Mouse (Mus musculus) embryo, embryonic 10 days (tissue): ENCODE measurements around the gene Pdgfd.
"Not testable (repeated sequence)": the region's sequence is repeated elsewhere in the genome, so short reads cannot be mapped to it uniquely, and the experiment has no call there.

Experiments
- DNase-seq: peaks from one replicate; pipeline ENCODE4 v3.0.0-alpha.2; 2015; ENCODE audit warnings: low spot score

The Pdgfd gene

GRCm38 (mm10) chr9:6168391-6169037 lies at the start of gene Pdgfd:
TSS of gene Pdgfd (plus strand) at chr9:6168584.
- DNase-seq: peak; percentile 89

DNA sequence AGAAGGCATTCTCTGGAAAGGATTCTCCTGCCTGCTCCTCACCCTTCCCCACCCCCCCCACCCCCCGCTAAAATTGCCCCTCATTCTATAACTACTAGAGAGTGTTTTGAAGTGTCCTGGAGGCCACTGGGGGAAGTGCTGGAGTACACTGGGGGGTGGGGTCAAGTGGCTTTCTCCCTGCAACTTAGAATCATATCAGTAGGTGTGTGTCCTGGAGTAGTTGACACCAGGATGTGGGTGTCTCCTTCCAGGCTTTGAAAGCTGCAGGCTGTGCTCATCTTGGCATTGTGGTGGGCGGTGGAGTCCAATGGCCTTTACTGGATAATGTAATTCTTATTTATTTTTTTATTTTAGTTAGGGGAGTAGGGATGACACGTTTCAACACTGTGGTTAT lies 651 bp downstream of the Pdgfd start:
- peak; percentile 5 for DNase-seq

GRCm38 (mm10) chr9:6170962-6171361 lies 2.6 kb downstream of the Pdgfd start:
- DNase-seq: peak; percentile 7

GRCm38 (mm10) chr9:6173276-6173675 lies 4.9 kb downstream of the Pdgfd start:
- DNase-seq: no peak

- DNase-seq: no peak
These were observed 7.3 kb downstream of the Pdgfd start for GRCm38 (mm10) chr9:6175731-6176130.

DNA sequence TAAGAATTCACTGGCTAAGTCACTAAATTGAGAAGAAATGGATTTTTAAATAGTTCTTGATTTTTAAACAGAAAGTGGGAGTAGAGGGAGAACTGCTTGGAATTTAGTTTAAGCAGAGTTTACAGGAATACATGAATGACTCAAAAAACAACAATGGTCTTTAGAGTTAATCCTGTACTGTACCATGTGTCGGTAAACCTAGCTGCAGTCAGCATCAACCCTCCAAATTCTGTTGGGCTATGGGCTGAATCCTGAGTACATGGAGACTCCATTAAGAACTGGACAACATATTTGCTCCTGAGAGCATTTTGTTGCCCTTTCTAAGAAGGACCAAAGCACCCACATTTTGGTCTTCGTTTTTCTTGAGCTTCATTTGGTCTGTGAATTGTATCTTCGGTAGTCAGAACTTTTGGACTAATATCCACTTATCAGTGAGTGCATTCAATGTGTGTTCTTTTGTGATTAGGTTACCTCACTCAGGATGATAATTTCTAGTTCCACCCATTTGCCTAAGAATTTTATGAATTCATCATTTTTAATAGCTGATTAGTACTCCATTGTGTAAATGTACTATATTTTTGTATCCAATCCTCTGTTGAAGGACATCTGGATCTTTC lies 14.0 kb downstream of the Pdgfd start:
- no peak for DNase-seq

- peak; percentile 6 for DNase-seq
These were observed 19.6 kb downstream of the Pdgfd start for GRCm38 (mm10) chr9:6187955-6188354.

DNA sequence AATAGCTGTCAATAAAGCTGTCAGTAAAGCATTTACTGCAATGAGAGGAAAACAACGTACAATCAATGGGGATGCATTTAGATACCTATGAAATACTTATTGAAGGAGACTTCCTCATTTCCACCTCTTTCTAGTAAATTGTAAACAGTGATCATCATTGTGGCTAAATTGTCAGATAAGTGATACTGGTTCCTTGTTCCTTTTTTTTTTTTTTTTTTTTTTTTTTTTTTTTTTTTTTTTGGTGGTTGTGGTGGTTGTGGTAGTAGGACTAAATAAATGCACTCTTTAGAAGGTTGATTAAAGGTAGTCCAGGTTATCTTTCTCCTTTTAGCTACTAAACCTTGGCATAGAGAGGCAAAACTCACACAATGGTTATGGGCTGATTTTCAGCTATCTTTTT lies 25.0 kb downstream of the Pdgfd start:
- DNase-seq: no peak

GRCm38 (mm10) chr9:6212862-6213261 lies 44.5 kb downstream of the Pdgfd start:
- DNase-seq: no peak

DNA sequence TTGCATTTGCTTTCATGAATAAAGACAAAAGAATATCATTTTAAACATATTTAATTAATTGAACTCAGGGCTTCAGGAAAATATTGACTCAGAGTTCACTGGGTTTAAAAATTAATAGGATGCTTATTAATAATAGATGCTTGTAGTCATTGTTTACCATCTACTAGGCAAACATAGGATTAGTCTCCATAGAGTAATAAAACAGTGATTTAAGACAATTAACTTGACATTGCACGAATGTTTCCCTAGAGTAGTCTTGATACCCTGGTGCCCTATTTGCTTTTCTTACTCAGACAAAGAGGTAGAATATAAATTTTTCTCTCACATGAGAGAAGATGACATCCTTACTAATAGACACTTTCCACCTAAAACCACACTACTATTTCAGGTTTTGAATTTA lies 49.1 kb downstream of the Pdgfd start:
- no peak for DNase-seq

GRCm38 (mm10) chr9:6235982-6236381 lies 67.6 kb downstream of the Pdgfd start:
- not testable (repeated sequence) for DNase-seq

DNA sequence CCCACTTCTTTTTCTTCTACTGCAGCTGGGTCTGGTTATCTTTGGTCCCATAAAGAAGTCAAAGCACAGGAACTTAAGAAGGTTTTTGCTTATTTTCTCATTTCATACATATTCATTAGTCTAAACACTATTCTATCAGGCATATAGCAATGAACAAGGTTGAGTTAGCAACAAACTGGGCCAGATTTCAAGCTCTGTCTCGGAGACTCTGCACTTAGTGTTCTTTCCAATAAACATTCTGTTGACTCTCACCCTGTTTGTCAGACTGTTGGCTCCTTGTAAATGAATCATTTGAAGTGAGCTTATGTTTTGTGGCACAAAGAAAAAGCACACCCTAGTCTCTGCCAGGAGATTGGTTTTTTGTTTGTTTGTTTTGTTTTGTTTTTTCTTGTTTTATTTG lies 81.9 kb downstream of the Pdgfd start:
- no peak for DNase-seq

DNA sequence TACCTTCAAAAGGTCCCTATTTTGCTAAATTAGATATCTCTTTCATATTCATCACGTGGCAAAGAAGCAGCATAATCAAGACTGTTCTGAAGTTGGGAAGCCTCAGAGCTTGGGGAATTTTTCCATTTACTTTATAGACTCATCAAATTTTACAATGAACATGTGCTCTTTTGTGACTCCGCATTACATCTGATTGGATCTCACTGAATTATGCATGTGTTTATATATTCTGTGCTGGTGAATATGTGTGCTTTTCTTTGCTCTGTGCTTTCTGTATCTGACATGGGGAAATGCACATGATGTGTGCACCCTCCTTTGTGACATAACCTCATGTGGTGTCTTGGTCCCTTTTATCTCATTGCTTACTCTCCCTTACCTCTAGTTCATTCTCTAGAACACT lies 83.6 kb downstream of the Pdgfd start:
- DNase-seq: no peak

GRCm38 (mm10) chr9:6257072-6257471 lies 88.7 kb downstream of the Pdgfd start:
- no peak for DNase-seq

DNA sequence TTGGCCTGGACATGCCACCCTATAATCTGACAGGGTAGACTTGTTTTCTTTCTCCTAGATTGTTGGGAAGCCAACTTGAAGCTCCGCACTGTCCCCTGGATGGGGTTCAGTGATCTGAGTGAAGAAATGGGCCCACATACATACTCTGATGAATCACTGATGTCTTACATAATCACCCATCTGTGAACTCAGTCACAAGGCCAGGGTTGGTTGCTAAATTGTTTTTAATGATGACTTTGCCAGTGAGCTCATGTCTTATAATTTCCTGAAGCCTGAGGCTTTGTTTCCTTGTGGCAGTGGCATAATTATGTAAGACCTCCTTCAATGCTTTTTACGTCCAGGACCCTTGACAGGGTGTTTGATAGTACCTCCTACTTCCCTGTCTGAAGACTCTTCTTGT lies 96.4 kb downstream of the Pdgfd start:
- no peak for DNase-seq

DNA sequence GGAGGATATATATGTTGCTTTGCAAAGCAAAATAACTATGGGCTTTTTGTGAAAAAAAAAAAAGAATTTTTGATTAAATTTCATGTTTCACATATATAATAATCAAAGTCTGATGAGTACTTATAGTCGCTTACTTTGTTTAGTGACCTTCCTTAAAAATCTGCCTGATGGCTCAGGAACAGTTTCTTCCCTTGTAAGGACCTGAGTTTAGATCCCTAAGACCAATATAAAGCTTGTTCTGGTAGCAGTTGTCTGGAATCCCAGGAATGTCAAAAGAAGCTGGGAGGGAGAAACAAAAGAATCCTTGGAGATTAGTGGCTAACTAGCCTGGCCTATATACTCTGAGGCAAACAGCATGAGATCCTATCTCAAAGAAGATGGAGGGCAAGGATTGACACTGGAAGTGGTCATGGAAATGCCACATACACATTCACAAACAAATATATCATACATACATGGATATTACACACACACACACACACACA lies 101.5 kb downstream of the Pdgfd start, which contains the start of gene Ddi1:
Gene Ddi1 (minus strand): TSS at position 51 of the 485 bp plus-strand sequence.
- DNase-seq: peak; percentile 10

DNA sequence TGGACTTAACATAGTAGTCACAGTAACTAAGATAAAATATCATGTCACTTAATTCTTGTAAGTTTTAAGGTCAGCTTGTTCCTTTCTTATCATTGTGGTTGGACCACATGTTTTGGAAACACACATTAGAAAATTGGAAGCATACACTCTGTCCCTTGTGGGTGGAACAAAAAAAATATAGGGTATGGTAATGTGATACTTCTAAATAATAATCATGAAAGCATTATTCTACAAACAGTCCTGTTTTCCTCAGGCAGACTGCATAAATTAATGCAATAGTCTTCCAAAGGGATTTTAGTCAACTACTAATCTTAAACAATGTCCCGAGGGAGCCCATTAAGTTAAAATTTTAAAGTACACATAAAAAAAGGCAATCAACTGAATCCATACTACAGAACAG lies 108.0 kb downstream of the Pdgfd start:
- no peak for DNase-seq

- DNase-seq: no peak
These were observed 109.1 kb downstream of the Pdgfd start for GRCm38 (mm10) chr9:6277526-6277925.

DNA sequence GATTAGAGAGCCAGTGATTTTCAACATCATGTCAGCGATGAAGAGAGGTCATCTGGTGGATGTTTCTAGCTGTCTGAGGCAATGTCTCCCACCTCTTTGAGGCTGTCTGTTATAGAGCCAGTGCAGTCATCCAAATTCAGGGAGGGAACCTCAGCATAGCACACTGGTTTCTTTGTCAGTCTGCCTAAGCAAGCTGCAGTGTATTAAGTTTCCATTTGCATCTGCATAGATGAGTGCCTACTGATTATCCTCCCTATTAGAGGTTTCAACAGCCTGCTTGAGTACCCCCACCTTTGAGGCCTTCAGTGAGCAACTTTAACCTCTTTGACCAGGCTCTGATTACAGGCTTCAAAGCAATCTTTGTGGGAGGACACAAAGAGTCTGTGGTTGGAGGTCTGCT lies 118.4 kb downstream of the Pdgfd start:
- DNase-seq: no peak

DNA sequence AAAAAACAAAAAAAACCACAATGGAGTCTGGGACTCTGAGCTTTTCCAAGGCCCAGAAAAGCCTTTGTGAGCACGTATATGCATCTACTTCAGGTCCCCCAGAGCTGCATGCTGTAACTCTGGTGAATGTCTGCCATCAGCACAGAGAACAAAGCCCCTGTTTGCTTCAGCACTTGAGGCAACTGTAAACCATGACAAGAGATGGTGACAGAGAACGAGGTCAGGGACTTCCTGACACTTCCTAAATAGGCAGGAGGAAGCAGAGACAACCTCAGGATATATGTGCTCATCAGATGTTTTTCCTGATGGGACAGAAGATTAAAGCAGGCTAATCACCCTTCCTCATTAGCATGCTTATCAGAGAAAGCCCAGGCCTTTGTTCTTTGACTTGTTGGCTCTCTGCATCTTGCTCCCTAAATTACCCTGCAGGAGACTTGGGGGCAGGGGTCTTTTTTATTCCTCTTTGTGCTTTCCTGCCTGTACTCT lies 120.9 kb downstream of the Pdgfd start:
- DNase-seq: peak; percentile 27

- DNase-seq: no peak
These were observed 130.2 kb downstream of the Pdgfd start for GRCm38 (mm10) chr9:6298547-6298946.

DNA sequence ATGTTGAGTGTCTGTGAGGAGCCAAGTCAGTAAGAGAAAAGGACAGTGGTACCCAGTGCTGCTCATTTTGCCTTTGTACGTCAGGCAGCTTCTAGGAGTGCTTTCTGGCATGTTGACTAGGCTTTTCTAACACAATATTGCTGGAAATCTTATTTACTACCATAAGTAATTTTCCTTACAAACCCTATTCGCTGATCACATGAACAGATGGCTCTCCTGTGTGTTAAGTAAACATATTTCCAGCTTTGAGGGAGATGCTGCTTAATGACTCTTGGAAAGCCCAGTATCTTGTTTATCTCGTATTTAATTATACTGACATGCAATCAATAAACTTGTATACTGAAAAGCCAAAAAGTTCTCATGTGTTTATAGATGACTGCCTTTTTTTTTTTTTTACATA lies 133.7 kb downstream of the Pdgfd start:
- no peak for DNase-seq

- no peak for DNase-seq
These were observed 136.2 kb downstream of the Pdgfd start for GRCm38 (mm10) chr9:6304590-6304989.

DNA sequence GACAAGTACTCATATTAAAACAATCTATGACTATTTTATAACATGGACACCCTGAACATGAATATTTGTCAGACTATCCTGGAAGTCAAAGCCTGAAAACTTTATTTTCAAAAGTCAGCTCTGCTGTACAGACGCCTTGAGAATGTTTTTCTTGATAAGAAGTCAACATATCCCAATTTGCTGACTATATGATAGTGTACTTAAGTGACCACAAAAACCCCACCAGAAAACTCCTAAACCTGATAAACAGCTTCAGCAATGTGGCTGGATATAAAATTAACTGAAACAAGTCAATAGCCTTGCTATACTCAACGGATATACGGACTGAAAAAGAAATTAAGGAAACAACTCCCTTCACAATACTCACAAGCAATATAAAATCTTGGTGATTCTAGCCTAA lies 137.5 kb downstream of the Pdgfd start:
- no peak for DNase-seq
